Mouse (Mus musculus): ENCODE results near the gene Gm10300. TPM values are rescaled to one million over a fixed set of nuclear protein-coding genes. Genes with fewer than 3 reads are reported as not detected.
A peak's percentile ranks its signal among the peaks of the same experiment; 100 is the strongest.

Gene Gm10300
- polyA plus RNA-seq, 1 experiment from 2014 or later: 0.18 TPM

DNA sequence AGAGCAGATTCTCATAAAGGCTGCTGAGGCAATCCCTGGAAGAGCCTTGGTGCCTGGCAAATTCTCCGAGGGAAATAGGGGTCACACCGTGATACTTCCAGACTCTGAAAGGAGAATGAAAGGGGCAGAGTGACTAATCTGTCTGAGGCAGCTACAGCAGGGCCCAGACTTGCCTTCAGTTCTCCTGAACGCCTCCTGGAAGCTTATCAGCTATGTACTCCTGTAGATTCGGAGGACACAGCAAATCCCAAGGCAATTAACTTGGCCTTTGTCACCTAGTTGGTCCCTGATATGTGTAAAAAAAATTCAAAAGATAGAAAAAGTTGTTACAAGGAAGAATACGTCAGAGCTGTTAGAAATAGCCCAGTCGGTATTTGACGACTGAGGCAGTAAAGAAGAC lies 20.5 kb downstream of the Gm10300 start:
- no peaks in the 10 kb centered on the region for H3K9me3 ChIP-seq (ENCODE audit: low read length)
- ATAC-seq (no peak), DNase-seq (no peak)
- H3K9ac ChIP-seq (replicated peaks): no peak overlapping the region
- H3K4me3 ChIP-seq (ENCODE audit: low read depth, low read length): no peak overlapping the region
- no peak overlapping the region for H3K4me2 ChIP-seq (ENCODE audit: low read depth, low read length)
- 66% methylated on average over 7 of the region's 7 CpGs for WGBS (ENCODE audit: insufficient replicate concordance)
- peaks cover 8% of the 10 kb centered on the region; the same call in 1 of the 2 replicates for H3K4me1 ChIP-seq (ENCODE audit: insufficient read depth)
- H3K27me3 ChIP-seq (ENCODE audit: insufficient read depth, low read length): no peaks in the 10 kb centered on the region
- no peak overlapping the region for H3K27ac ChIP-seq (ENCODE audit: low read depth)
- H3K36me3 ChIP-seq (replicated peaks; ENCODE audit: insufficient read depth, low read length): no peaks in the 10 kb centered on the region
- TF ChIP-seq CTCF (IDR thresholded peaks at IDR 0.05; ENCODE audit: low read depth): no peak
- no peak for TF ChIP-seq EP300 (IDR thresholded peaks at IDR 0.05; ENCODE audit: low read depth)

DNA sequence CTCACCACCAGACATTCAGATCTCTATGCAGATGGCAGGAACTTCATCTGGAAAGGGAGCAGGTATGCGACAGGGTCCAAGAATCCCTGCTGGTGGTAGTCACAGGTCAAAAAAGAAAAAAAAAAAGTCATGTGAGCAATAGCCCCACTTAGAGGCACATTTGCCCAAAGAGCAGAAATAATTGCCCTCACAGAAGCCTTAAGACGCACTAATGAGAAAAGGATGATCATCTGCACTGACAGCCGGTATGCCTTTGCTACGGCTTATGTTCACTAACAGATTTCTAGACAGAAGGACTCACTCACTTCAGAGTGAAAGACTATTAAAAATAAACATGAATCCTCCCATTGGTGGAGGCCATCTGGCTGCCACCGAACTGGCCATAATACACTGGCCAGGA lies 25.1 kb downstream of the Gm10300 start:
- no peak for DNase-seq
- ATAC-seq: no peak
- 77% methylated on average over 5 of the region's 5 CpGs for WGBS (ENCODE audit: insufficient replicate concordance)
- Histone ChIP-seq H3K27ac (ENCODE audit: low read depth) (no peak overlapping the region), H3K9ac (replicated peaks) (no peak overlapping the region), H3K4me3 (ENCODE audit: low read depth, low read length) (no peak overlapping the region), H3K27me3 (ENCODE audit: insufficient read depth, low read length) (no peaks in the 10 kb centered on the region), H3K36me3 (replicated peaks; ENCODE audit: insufficient read depth, low read length) (no peaks in the 10 kb centered on the region), H3K9me3 (ENCODE audit: low read length) (no peaks in the 10 kb centered on the region), H3K4me2 (ENCODE audit: low read depth, low read length) (no peak overlapping the region), H3K4me1 (ENCODE audit: insufficient read depth) (0 out of 2 replicates have a peak, but pooled peaks cover 2% of the 10 kb centered on the region)
- TF ChIP-seq EP300 (IDR thresholded peaks at IDR 0.05; ENCODE audit: low read depth) (no peak), CTCF (IDR thresholded peaks at IDR 0.05; ENCODE audit: low read depth) (no peak)

DNA sequence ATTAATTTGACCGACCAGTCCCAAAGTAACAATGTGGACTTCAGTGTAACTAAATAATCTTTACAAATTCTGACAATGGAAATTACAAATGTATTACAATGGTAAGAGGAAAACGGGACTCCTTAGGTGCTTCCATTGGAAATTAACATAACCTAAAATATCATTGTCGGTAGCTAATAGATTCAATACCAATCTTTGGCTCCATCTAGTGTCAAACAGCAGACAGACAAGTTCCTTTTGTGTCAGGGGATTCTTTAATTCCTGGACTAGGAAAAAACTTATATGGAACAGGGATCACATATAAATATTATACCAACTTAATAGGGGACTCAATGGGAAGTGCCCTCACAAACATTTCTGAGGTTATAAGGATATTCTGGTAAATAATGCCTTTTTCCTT lies 26.7 kb downstream of the Gm10300 start:
- Histone ChIP-seq H3K27me3 (ENCODE audit: insufficient read depth, low read length) (no peaks in the 10 kb centered on the region), H3K9me3 (ENCODE audit: low read length) (no peaks in the 10 kb centered on the region), H3K4me2 (ENCODE audit: low read depth, low read length) (no peak overlapping the region), H3K27ac (ENCODE audit: low read depth) (no peak overlapping the region), H3K4me3 (ENCODE audit: low read depth, low read length) (no peak overlapping the region), H3K4me1 (ENCODE audit: insufficient read depth) (0 out of 2 replicates have a peak, but pooled peaks cover 2% of the 10 kb centered on the region), H3K36me3 (replicated peaks; ENCODE audit: insufficient read depth, low read length) (no peaks in the 10 kb centered on the region), H3K9ac (replicated peaks) (no peak overlapping the region)
- ATAC-seq (no peak), DNase-seq (no peak)
- 44% methylated on average over 3 of the region's 3 CpGs for WGBS (ENCODE audit: insufficient replicate concordance)
- TF ChIP-seq CTCF (IDR thresholded peaks at IDR 0.05; ENCODE audit: low read depth) (peak; percentile 56), EP300 (IDR thresholded peaks at IDR 0.05; ENCODE audit: low read depth) (no peak)

DNA sequence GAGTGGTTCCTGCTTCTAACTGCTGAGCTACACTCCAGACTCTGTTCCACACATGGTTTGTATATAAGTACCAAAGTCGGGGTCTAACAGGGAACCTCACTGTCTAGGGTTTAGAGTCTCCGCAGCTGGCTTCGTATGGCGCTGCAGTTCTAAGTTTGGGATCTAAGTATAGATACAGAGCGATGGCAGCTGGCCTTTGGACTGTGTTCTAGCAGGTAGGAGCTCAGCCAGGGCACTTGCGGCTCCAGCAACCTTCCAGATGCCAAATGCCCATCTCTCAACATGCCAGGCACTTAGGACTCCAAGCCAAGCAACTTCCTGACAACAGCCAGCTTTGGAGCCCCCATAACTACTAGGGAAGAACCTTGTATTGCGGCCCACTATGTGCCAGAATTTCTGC lies 33.7 kb downstream of the Gm10300 start:
- DNase-seq (no peak), ATAC-seq (no peak)
- Histone ChIP-seq H3K27ac (ENCODE audit: low read depth) (no peak overlapping the region), H3K4me1 (ENCODE audit: insufficient read depth) (0 out of 2 replicates have a peak, but pooled peaks cover under 1% of the 10 kb centered on the region), H3K9ac (replicated peaks) (no peak overlapping the region), H3K36me3 (replicated peaks; ENCODE audit: insufficient read depth, low read length) (no peaks in the 10 kb centered on the region), H3K4me2 (ENCODE audit: low read depth, low read length) (no peak overlapping the region), H3K4me3 (ENCODE audit: low read depth, low read length) (no peak overlapping the region), H3K27me3 (ENCODE audit: insufficient read depth, low read length) (peaks cover 13% of the 10 kb centered on the region; the same call in 1 of the 2 replicates), H3K9me3 (ENCODE audit: low read length) (no peaks in the 10 kb centered on the region)
- WGBS (ENCODE audit: insufficient replicate concordance): 82% methylated on average over 7 of the region's 7 CpGs
- no peak for TF ChIP-seq CTCF (IDR thresholded peaks at IDR 0.05; ENCODE audit: low read depth)
- TF ChIP-seq EP300 (IDR thresholded peaks at IDR 0.05; ENCODE audit: low read depth): no peak

DNA sequence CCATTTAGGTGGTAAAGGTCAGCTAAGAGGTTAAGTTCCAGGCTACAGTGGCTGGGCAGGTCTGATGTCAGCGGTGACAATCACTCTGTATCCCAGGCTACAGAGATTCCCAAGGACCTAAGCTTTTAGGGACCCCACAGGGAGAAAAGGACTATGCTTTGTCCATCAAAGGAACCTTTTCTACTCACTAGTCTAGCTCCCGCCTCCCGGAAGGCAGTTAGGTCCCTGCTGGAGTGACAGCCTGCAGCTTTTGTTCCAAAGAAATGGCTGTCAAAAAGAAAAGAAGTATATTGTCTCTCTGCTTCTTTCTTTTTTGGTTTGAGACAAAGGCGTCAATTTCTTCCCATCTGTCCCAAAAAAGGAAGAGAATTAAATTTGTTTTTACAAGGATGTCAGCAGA lies 36.7 kb downstream of the Gm10300 start:
- no peak overlapping the region for H3K4me3 ChIP-seq (ENCODE audit: low read depth, low read length)
- no peaks in the 10 kb centered on the region for H3K36me3 ChIP-seq (replicated peaks; ENCODE audit: insufficient read depth, low read length)
- no peaks in the 10 kb centered on the region for H3K9me3 ChIP-seq (ENCODE audit: low read length)
- H3K9ac ChIP-seq (replicated peaks): no peak overlapping the region
- peaks cover 24% of the 10 kb centered on the region; the same call in 1 of the 2 replicates for H3K27me3 ChIP-seq (ENCODE audit: insufficient read depth, low read length)
- H3K4me1 ChIP-seq (ENCODE audit: insufficient read depth): peaks cover 4% of the 10 kb centered on the region; the same call in 1 of the 2 replicates
- H3K27ac ChIP-seq (ENCODE audit: low read depth): no peak overlapping the region
- 59% methylated on average over 4 of the region's 4 CpGs for WGBS (ENCODE audit: insufficient replicate concordance)
- no peak for DNase-seq
- TF ChIP-seq CTCF (IDR thresholded peaks at IDR 0.05; ENCODE audit: low read depth): no peak
- TF ChIP-seq EP300 (IDR thresholded peaks at IDR 0.05; ENCODE audit: low read depth): no peak
- no peak overlapping the region for H3K4me2 ChIP-seq (ENCODE audit: low read depth, low read length)
- peak; percentile 25; the same call in 1 of the 2 replicates for ATAC-seq

DNA sequence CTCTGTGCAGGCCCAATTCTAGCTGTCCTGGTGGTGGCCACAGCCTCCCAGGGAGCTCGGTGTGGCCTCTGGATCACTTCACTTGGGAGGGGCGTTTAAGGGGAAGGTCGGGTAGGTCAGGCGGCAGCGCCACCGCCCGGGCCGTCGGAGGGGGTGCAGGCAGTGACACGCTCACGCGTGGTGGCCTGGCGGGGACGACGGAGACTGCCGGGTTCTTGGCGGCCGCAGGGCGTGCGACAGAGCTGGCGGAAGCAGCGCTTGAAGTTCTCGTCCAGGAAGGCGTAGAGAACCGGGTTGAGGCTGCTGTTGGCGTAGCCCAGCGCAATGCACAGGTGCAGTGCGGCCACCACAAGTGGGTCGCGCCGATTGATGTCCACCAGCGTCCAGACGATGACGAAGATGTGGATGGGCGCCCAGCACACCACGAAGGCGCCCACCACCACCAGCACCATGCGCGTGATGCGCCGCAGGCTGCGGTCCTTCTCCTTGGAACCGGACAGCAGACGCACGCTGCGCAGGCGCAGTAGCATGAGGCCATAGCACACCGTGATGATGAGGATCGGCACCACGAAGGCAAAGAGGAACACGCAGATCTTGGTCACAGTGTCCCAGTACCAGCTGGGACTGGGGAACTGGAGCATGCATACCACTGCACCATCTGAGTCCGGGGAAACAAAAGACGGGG lies 39.1 kb downstream of the Gm10300 start:
- H3K27ac ChIP-seq (ENCODE audit: low read depth): no peak overlapping the region
- no peaks in the 10 kb centered on the region for H3K36me3 ChIP-seq (replicated peaks; ENCODE audit: insufficient read depth, low read length)
- peaks cover 24% of the 10 kb centered on the region; the same call in 1 of the 2 replicates for H3K27me3 ChIP-seq (ENCODE audit: insufficient read depth, low read length)
- 32% methylated on average over 53 of the region's 53 CpGs for WGBS (ENCODE audit: insufficient replicate concordance)
- TF ChIP-seq CTCF (IDR thresholded peaks at IDR 0.05; ENCODE audit: low read depth) (no peak), EP300 (IDR thresholded peaks at IDR 0.05; ENCODE audit: low read depth) (no peak)
- H3K4me3 ChIP-seq (ENCODE audit: low read depth, low read length): peak overlapping the region; percentile 26; the same call in 1 of the 2 replicates
- peak overlapping the region; percentile 62 for H3K4me2 ChIP-seq (ENCODE audit: low read depth, low read length)
- DNase-seq (peak; percentile 19), ATAC-seq (no peak)
- H3K9ac ChIP-seq (replicated peaks): no peak overlapping the region
- H3K4me1 ChIP-seq (ENCODE audit: insufficient read depth): peaks cover 4% of the 10 kb centered on the region; the same call in 1 of the 2 replicates
- H3K9me3 ChIP-seq (ENCODE audit: low read length): no peaks in the 10 kb centered on the region
